Mouse (Mus musculus) left cerebral cortex, postnatal 4 days (tissue): ENCODE data around the gene Sik1. TPM values are rescaled to one million over a fixed set of nuclear protein-coding genes. Genes with fewer than 3 reads are reported as not detected.

ENCODE experiments used
- DNase-seq: peaks from one replicate; pipeline ENCODE4 v3.0.0-alpha.2; 2022
- intact Hi-C: fragments of 180-260 bp; cut with DNase I; formaldehyde crosslinking; loops from one replicate; pipeline ENCODE4 v1.15.1; 2025
- total RNA-seq, 2 experiments: library from RNA; stranded (reverse); gene quantifications; 2 replicates each; pipeline ENCODE4 v1.2.3; 2021

Gene Sik1
- total RNA-seq, 2 experiments from 2014 or later = 34.7 to 39.7 TPM

DNA sequence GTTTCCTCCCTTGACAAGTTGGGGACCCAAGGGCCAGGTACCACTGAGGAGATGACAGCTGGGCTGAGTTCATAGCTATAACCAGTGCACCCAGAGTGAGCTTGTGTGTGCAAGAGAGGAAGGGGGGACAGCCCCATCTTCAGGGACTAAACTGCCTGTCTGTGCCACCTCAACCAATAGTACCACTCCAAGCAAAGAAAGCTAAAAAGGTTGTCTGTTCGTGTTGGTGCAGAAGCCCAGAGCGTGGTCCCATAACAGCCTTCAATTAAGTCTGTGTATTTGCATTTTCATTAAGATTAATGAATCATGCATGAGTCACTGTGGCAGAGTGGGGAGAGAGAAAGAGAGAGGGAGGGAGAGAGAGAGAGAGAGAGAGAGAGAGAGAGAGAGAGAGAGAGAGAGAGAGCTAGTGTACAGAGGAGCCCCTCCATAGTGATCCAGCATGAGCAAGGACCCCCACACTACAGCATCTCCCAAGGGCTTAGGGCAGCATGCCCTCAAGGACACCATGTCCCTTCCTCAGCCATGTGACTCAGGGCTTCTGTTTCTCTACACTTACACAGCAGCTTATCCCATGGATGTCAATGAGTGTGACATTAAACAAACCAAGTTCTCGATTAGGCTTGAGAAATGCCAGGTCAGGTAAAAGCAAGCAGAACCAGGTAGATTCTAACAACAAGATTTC lies 41.5 kb downstream of the Sik1 start:
- DNase-seq = no peak
- intact Hi-C loops = no loop called here

DNA sequence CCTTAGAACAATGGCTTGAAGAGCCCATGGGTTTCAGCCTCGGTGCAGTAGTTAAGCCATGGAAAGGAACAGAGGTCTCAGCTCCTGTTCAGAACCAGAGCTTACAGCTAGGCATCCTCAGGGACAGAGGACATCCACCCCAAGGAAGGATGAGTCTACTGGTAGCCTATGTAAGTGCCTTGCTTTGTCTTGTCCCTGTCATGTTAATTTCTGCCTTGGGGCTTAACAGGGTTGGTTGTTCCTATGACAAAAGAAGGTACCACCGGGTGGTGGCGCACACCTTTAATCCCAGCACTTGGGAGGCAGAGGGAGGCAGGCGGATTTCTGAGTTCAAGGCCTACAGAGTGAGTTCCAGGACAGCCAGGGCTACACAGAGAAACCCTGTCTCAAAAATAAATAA lies 44.3 kb downstream of the Sik1 start:
- intact Hi-C loops = no loop called here
- no peak for DNase-seq

GRCm38 (mm10) chr17:31809894-31810293 lies 45.7 kb downstream of the Sik1 start:
- peak; percentile 21 for DNase-seq

DNA sequence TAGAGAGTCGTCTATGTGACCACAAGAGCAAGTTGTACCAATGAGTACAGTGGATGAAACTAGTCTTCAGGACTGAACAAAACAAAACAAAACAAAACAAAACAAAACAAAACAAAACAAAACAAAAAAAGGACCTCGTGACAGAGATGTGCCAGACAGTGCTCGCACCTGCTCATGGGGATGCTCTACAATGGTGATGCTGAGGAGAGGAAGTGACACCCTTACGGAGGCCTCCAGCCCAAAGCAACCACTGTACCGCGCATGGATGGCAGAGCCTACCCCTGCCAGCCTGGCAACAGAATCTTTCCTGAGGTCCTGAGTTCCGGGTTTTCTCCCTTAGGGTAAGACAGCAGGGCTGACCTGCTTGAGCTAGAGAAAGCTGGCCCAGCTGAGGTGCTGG lies 46.5 kb downstream of the Sik1 start:
- DNase-seq = no peak
- intact Hi-C loops = no loop called here

More at GRCm38 (mm10) chr17:31809894-31810293, 45.7 kb downstream of the Sik1 start:
- intact Hi-C loops = no loop called here

- DNase-seq = no peak
- intact Hi-C loops = no loop called here
Observed at GRCm38 (mm10) chr17:31808082-31808875, 47.3 kb downstream of the Sik1 start.

DNA sequence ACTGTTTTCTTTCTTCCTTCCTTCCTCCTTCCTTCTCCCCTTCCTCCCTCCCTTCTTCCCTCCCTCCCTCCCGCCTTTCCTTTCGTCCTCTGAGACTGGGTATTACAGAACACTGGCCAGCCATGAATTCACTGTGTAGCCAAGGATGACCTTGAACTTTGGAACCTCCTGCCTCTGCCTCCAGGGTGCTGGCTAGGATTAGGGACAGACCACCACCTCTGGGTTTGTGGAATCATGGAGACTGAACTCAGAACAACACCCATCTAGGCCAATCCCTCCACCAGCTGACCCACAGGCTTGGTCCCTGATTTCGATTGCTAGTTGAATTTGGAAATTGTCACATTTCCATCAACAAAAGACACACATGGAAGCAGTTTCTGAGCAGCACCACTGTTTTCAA lies 49.1 kb downstream of the Sik1 start:
- intact Hi-C loops = no loop called here
- DNase-seq = no peak

- intact Hi-C loops = no loop called here
- peak; percentile 74 for DNase-seq
Observed at GRCm38 (mm10) chr17:31806025-31806424, 49.6 kb downstream of the Sik1 start.

DNA sequence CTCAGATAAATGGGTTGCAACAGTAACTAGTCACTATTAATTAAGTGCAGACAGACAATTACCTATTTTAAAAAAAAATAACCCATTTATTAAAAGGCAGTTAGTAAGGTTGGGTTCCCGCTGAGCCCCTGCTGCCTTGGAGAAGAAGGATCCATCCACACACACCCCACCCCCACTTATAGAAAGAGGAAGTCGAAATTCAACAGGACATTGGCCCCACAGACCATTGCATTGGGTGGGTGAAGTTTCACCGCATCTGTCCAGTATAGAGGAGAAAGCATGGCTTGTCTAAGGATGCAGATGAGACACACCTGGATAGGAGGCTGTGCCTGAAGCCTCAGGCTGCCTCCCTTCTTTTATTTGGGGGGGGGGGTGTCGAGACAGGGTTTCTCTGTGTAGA lies 50.0 kb downstream of the Sik1 start:
- intact Hi-C loops = no loop called here
- DNase-seq = no peak

DNA sequence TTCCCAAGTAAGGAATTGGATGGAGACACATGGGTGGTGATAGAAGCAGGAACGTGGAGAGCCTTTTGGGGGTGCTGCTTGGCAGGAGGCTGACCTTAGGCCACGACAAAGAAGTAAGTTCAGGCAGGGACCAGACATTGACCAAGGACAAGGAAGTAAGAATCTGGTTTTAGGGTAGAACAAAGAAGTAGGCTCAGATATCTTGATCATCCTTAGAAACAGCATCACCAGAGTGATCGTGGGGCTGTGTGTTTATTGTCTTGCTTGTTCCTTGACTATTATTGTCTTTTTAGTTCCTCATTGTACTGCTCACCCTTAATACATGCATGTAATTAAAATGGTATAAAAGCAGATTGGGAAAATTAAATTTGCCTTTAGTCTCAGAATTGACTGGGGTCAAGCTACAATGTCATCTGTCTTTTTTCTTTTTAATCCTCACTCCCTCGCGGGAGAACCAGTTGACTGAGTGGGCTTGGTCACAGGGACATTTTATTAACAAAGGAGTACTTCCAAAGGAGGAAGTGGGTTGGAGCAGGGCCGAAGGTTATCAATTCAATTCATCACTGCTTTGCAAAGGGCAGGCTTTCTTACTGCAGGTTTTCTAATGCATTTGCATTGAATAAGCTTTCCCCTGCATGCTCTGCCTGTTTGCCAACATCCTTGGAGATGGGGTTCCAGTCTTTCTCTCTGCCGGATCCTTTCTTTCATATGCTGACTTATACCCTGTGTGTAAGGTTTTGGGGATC lies 53.2 kb downstream of the Sik1 start:
- intact Hi-C loops = no loop called here
- no peak for DNase-seq

DNA sequence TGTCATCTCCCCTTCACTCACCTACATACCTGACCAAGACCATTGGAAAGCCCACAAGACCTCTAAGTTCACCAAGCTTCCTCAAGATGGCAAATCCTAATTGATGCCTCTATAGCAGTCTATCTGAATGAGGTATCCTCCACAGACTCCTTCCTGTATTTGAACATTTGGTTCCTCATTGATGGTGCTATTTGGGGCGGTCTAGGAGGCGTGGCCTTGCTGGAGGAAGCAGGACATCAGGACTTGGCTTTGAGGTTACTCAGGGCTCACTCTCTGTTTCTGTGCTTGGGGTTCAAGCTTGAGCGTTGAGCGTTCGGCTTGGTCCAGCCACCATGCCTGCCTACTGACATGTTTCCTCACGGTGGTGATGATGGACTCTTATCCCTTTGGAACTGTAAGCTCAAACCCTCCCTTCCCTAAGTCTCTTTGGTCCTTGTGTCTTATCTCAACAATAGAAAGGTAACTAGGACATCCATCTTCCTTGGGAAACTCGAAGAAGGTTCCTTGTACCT lies 54.7 kb downstream of the Sik1 start:
- no peak for DNase-seq

GRCm38 (mm10) chr17:31795893-31796292 lies 59.7 kb downstream of the Sik1 start:
- intact Hi-C loops = no loop called here

More for the DNA sequence above, 54.7 kb downstream of the Sik1 start:
- intact Hi-C loops = no loop called here

More at GRCm38 (mm10) chr17:31795893-31796292, 59.7 kb downstream of the Sik1 start:
- no peak for DNase-seq

Other genes with a start within 250 kb of the Sik1 start
- gene Cbs, start 218.6 kb downstream of the Sik1 start, total RNA-seq = 10 to 100 TPM; 37.3 to 44.2 TPM
- 100 to 1,000 TPM; 183 to 186 TPM for gene U2af1, start 196.9 kb downstream of the Sik1 start, total RNA-seq
- under 1 TPM; 0.36 to 0.38 TPM for gene Cryaa, start 178.0 kb downstream of the Sik1 start, total RNA-seq
- 10 to 100 TPM; 33.1 to 39.1 TPM for gene Rrp1b, start 180.3 kb upstream of the Sik1 start, total RNA-seq
- gene Hsf2bp, start 180.5 kb upstream of the Sik1 start, total RNA-seq = 1 to 10 TPM; 1.4 to 1.6 TPM